Mouse (Mus musculus): Measurements from ENCODE around the gene Galt.

Galt gene

DNA sequence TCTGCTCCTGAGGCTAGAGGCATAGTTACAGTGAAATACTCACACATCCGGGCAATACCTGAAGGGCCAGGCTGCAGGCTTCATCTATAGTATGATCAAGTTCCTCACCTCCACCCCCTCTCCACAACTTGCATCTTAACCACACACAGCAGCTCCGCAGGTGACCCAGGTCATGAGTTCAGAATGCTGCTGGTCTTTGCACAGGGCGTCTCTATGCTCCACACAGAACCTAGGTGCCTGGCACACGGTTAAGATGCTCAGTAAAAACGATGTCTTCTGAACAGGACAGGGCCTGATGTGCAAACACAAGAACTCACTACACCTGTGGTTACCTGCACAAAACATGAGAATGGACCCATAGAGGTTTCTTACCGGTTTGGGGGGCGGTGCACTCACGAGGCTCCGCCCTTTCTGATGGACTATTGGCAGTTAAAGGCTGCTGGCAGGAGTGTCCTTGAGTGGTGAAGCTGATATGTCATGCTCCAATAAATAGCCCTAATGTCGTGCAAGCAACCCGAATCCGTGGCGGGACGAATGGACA lies at the start of gene Galt:
Galt (plus strand) TSS at position 432 of the 541 bp plus-strand sequence.
- DNase-seq (ENCODE audit: low spot score) = no peak

DNA sequence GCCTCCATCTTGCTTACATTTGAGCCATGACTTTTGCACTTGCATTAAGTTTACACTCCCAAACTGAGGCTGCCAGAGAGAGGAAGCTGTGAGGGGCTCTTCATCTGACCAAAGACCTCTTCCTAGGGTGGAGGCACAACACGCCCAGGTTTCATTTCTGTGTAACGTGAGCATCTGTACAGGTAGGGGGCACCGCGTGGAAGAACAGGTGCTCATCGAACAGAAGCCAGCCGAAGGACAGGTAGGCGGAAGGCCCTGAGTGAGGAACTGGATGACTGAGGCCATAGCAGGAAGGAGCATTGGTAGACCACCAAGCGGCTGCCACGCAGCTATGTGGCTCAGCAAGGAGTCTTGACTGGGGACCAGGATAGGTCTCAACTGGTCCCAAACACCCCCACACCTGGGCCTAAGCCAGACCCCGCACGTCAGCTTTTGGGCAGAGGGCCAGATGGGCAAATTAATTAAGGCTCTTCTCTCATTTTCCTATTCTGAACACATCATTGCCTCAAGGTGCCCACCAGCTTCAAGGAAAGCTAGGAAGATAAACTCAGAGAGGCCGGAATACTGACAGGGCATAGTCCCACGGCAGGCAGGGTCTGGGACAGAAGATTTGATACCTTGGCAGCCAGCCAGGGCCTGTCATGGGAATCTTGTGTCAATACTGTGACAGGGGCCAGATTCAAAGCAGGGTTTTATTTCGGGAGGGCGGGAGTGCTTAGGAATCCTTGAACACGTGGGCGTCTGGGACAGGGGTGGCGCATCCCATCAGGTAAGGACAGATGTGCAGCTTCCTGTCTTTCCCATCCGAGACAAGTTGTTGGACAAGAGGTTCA lies 48.9 kb upstream of the Galt start:
- DNase-seq (ENCODE audit: low spot score) = peak; percentile 56

GRCm38 (mm10) chr4:41707011-41707535 lies 48.0 kb upstream of the Galt start:
- peak; percentile 70 for DNase-seq (ENCODE audit: low spot score)

- no peak for DNase-seq (ENCODE audit: low spot score)
Measured at GRCm38 (mm10) chr4:41708192-41708745, 46.8 kb upstream of the Galt start.

DNA sequence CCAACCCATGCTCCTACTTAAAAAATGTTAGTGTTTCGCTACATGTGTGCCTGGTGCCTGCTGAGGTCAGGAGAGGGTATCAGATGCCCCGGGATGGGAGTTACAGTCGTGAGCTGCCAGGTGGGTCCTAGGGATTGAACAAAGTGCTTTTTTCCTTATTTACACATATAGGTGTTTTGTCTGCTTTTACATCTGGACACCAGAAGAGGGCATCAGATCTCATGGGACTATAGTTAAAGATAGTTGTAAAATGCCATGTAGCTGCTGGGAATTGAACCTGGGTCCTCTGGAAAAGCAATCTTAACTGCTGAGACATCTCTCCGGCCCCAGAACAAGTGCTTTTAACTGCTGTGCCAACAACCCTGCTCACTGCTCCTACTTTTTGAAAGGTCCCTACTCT lies 44.8 kb upstream of the Galt start:
- no peak for DNase-seq (ENCODE audit: low spot score)

- peak; percentile 41 for DNase-seq (ENCODE audit: low spot score)
Measured at GRCm38 (mm10) chr4:41711705-41712375, 43.2 kb upstream of the Galt start.

- DNase-seq (ENCODE audit: low spot score) = peak; percentile 51
Measured at GRCm38 (mm10) chr4:41712421-41713196, 42.4 kb upstream of the Galt start.

GRCm38 (mm10) chr4:41713197-41714067 lies 41.6 kb upstream of the Galt start, which contains the start of gene Rpp25l:
Rpp25l (minus strand) TSS chr4:41713534.
- DNase-seq (ENCODE audit: low spot score) = peak; percentile 92

- peak; percentile 69 for DNase-seq (ENCODE audit: low spot score)
Measured at GRCm38 (mm10) chr4:41714276-41714675, 40.8 kb upstream of the Galt start.

- peak; percentile 43 for DNase-seq (ENCODE audit: low spot score)
Measured at GRCm38 (mm10) chr4:41715082-41715481, 39.9 kb upstream of the Galt start.

GRCm38 (mm10) chr4:41715596-41715995 lies 39.4 kb upstream of the Galt start:
- DNase-seq (ENCODE audit: low spot score) = peak; percentile 53

- DNase-seq (ENCODE audit: low spot score) = no peak
Measured at GRCm38 (mm10) chr4:41716834-41717233, 38.2 kb upstream of the Galt start.

DNA sequence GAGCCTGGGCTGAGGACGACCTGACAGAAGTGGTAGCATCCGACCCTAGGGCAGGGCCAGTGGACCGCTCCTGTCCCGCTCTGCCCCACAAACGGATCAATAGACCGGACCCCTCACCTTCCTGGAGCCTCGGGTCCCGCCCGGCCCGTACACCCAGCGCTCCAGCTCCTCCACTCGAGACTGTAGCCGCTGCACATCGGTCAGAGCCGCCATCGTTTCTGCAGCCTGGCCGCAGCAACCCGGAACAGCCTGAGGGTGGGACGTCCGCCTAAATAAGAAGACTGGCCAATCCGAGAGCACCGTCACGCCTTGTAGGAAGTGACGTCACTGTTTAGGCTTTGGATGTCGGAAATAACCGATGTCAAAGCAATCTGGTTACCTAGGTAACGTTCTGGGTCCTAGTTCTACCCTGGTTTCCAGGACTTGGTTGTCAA lies 32.1 kb upstream of the Galt start, which contains the start of gene Dctn3:
Dctn3 (minus strand) TSS at position 253 of the 434 bp plus-strand sequence.
- peak; percentile 83 for DNase-seq (ENCODE audit: low spot score)

GRCm38 (mm10) chr4:41726826-41727621 lies 28.0 kb upstream of the Galt start:
- DNase-seq (ENCODE audit: low spot score) = no peak

DNA sequence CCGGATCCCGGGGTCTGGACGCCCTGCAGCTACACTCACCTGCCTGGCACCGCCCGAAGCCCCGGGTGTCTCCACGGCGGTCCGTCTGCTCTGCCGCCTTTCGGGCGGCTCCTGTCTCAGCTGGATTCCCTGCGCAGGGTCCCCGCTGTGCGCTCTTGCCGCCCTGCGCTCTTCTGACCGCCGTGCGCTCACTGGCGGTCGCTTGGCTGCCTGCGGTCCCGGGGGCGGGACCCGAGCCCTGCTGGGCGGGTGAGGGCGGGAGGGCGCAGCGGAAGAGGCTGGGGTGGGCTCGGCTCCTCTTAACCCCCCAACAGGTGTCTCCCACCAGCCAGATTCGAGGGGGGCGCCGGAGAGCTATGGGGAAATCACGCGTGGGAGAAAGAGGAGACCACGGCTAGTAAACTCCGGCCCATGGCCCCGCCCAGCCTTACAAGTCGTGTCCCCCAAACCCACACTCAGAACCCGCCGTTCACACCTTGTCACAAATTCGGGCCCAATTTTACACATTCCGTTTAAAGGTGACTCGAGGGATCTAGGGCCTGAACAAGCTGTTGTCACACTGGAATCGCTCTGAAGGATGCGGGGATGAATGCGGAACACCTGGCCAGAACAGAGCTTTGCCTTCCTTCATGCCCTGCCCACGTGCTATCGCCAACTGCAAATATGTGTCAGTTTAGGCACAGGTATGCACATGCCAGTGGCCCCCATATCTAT lies 23.8 kb upstream of the Galt start, which contains the start of gene Arid3c:
Arid3c (minus strand) TSS at position 91 of the 714 bp plus-strand sequence.
- peak; percentile 52 for DNase-seq (ENCODE audit: low spot score)

DNA sequence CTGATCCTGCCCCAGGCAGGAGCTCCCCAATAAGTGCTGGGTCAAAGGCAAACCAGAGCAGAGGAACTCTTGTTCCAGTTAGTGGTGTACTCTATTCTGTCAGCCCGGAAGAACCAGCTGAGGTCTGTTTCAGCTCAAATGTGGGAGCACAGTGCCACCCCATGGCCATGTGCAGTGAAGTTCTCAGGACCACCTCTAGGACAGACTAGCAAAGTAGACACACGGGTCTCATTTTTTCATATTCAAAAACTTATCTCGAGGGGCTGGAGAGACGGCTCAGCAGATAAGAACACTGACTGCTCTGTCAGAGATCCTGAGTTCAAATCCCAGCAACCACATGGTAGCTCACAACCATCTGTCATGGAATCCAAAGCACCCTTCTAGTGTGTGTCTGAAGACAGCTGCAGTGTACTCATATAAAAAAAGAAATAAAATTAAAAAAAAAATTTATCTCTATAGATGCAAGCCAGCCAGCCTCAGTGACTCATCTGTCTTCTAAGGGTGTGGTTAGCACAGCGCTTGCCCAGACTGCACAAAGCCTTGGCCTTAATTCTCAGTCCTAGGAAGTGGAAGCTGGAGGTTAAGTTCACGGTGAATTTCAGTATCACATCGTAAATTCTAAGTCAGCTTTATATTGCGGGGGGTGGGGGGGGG lies 17.3 kb upstream of the Galt start:
- DNase-seq (ENCODE audit: low spot score) = peak; percentile 82

DNA sequence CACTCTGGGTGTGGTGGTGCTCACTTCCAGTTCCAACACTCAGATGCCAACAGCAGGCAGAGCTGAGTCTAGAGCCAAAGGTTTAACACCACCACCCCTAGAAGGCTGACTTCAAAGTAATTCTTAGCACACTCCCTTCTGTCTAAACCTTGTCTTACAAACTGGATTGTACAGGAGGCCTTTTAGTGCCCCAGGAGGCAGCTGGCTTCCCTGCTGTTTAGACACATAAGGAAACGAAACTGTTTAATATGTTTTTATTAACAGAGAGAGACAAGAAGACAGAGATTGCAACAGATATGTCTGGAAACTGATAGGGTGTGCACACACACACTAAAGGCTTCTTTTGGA lies 16.8 kb upstream of the Galt start:
- no peak for DNase-seq (ENCODE audit: low spot score)

- no peak for DNase-seq (ENCODE audit: low spot score)
Measured at GRCm38 (mm10) chr4:41739260-41739659, 15.8 kb upstream of the Galt start.

All from testis, postnatal 10 days (tissue).